9 mouse cellular contexts compared by ENCODE assay signal in genomic region chr6:82945750-82946149, GRCm38 (mm10). TPM values are rescaled to one million over a fixed set of nuclear protein-coding genes. Genes with fewer than 3 reads are reported as not detected.
DNase-seq lines count a peak whose midpoint lies in the region; ATAC-seq and TF ChIP-seq lines count a peak whose summit lies in the region.
"Had no signal": no experiment of that assay in that cellular context is flagged by ENCODE, and none has a peak within 500 bp of the region (broad histone marks: within the 10 kb centered on the region; RNA-seq: fewer than 3 reads in every experiment).

No protein-coding gene starts in this region.

- ATAC-seq in liver, embryonic 11.5 days (replicated peaks; ENCODE audit: low FRiP score), result no peak
- ATAC-seq in neutrophil, adult 5-6 weeks (ENCODE audit: extremely low read depth, insufficient number of reproducible peaks, low FRiP score, poor library complexity, severe bottlenecking), result peak; percentile 46; the same call in 1 of the 2 replicates

- H3K9me3 ChIP-seq in liver, embryonic 11.5 days (ENCODE audit: control insufficient read depth, low read length), result no peaks in the 10 kb centered on the region

- H3K9ac ChIP-seq in liver, adult 2 months (ENCODE audit: low read depth, low read length), result no peak overlapping the region
- H3K9ac ChIP-seq in liver, embryonic 11.5 days (ENCODE audit: low read depth, low read length), result no peak overlapping the region

- H3K4me1 ChIP-seq in liver, adult 2 months (ENCODE audit: control insufficient read depth, insufficient read depth, low read length), result no peaks in the 10 kb centered on the region
- no peaks in the 10 kb centered on the region for H3K4me1 ChIP-seq in liver, embryonic 11.5 days (replicated peaks; ENCODE audit: control insufficient read depth, insufficient read depth, low read length)

- no peaks in the 10 kb centered on the region for H3K79me2 ChIP-seq in liver, adult 2 months (ENCODE audit: control insufficient read depth, insufficient read depth, low read length)

- TF ChIP-seq POLR2A in liver, adult 2 months (IDR thresholded peaks at IDR 0.05; ENCODE audit: extremely low read depth, insufficient read depth, low read length), result no peak

- no peaks in the 10 kb centered on the region for H3K27me3 ChIP-seq in liver, adult 2 months (ENCODE audit: control insufficient read depth, insufficient read depth, low read length)
- peaks cover 7% of the 10 kb centered on the region; the same call in 1 of the 2 replicates for H3K27me3 ChIP-seq in liver, embryonic 11.5 days (replicated peaks; ENCODE audit: control insufficient read depth, insufficient read depth, low read length)

- no peak overlapping the region for H3K4me3 ChIP-seq in liver, adult 2 months (ENCODE audit: insufficient read depth, low read depth, low read length)
- no peak overlapping the region for H3K4me3 ChIP-seq in liver, embryonic 11.5 days (ENCODE audit: low read depth, low read length)

- no peak overlapping the region for H3K4me2 ChIP-seq in liver, embryonic 11.5 days

- peak; percentile 76 to 81 for DNase-seq in cerebellum, postnatal 10 days
- no peak for DNase-seq in cerebellum, adult 8-10 months
- DNase-seq in liver, adult 2 months (ENCODE audit: extremely low read depth, low read depth, low spot score), result peak; percentile 19
- no peak for DNase-seq in liver, embryonic 11.5 days (ENCODE audit: low spot score)
- peak; percentile 44 for DNase-seq in T-cell, adult 2 months (ENCODE audit: low spot score)
- no peak for DNase-seq in frontal cortex, postnatal 14 days (ENCODE audit: low spot score in 2 of 2)
- DNase-seq in urinary bladder, postnatal 4 days (ENCODE audit: low spot score in 2 of 2), result no peak
- DNase-seq: heart, postnatal 10 days had no signal

- no peak overlapping the region for H3K27ac ChIP-seq in liver, adult 2 months (replicated peaks; ENCODE audit: insufficient read depth, low read depth, low read length)
- no peak overlapping the region for H3K27ac ChIP-seq in liver, embryonic 11.5 days (ENCODE audit: low read depth, low read length)

- no peaks in the 10 kb centered on the region for H3K36me3 ChIP-seq in liver, adult 2 months (ENCODE audit: control insufficient read depth, insufficient read depth, low read length)
- H3K36me3 ChIP-seq in liver, embryonic 11.5 days (ENCODE audit: control insufficient read depth, insufficient read depth, low read length), result no peaks in the 10 kb centered on the region

- peak; percentile 79 for TF ChIP-seq CTCF in liver, adult 2 months (IDR thresholded peaks at IDR 0.05; ENCODE audit: low read depth, low read length)

- WGBS in liver, adult 2 months, result 48% methylated on average over 6 of the region's 6 CpGs
- 49% methylated on average over 6 of the region's 6 CpGs for WGBS in liver, embryonic 11.5 days

RNA-seq across cellular contexts. Expression of gene M1ap, which starts 1.0 kb away (rescaled TPM):
- total RNA-seq in liver, adult 2 months (2014; rRNA removed), result not detected in 2 replicates
- polyA plus RNA-seq in liver, adult 2 months (2012; rRNA removed), result 0.17 TPM in 1 of 2 replicates, not detected in the other
- polyA plus RNA-seq in liver, embryonic 11.5 days (2014; fragmentation: Nextera tagmentation; extraction: Ambion mirVana), result 6.8 and 8.2 TPM in 2 replicates
- 1.1 and 2.1 TPM in 2 replicates for total RNA-seq in neutrophil, adult 5-6 weeks (2017)

RNA-seq across cellular contexts. Expression of gene Sema4f, which starts 6.2 kb away (rescaled TPM):
- not detected in 2 replicates for total RNA-seq in liver, adult 2 months (2014; rRNA removed)
- not detected in 2 replicates for polyA plus RNA-seq in liver, adult 2 months (2012; rRNA removed)
- polyA plus RNA-seq in liver, embryonic 11.5 days (2014; fragmentation: Nextera tagmentation; extraction: Ambion mirVana), result 0.14 and 0.34 TPM in 2 replicates
- total RNA-seq in neutrophil, adult 5-6 weeks (2017), result 0.58 and 1.5 TPM in 2 replicates

Comparison
In these comparisons a context has a peak if more than half of its experiments do, and no peak if none do; other contexts are left out.
1. DNase-seq: peak in cerebellum, postnatal 10 days (2 of 2), liver, adult 2 months (single experiment) and T-cell, adult 2 months (single experiment); none in cerebellum, adult 8-10 months (single experiment), liver, embryonic 11.5 days (single experiment), frontal cortex, postnatal 14 days (0 of 2) and urinary bladder, postnatal 4 days (0 of 2).